Mouse (Mus musculus) MEL (cell line): Measurements from ENCODE around the gene Tiprl. TPM values are rescaled to one million over a fixed set of nuclear protein-coding genes. Genes with fewer than 3 reads are reported as not detected.
A peak's percentile ranks its signal among the peaks of the same experiment; 100 is the strongest.

Source experiments
- DNase-seq: peaks from one replicate; pipeline ENCODE4 v3.0.0; 2011; ENCODE audit warnings: low read depth, low spot score
- H3K27ac ChIP-seq: 2 replicates; pipeline ENCODE4 v1.5.1; 2012; ENCODE audit warnings: low read depth, mild to moderate bottlenecking, control low read depth, low read length, moderate library complexity; ENCODE audit not compliant: control insufficient read depth
- H3K27me3 ChIP-seq, 2 experiments: fragments of 150-350 bp in 1 of 2; sonication (generic) in 1 of 2; 2 replicates each; pipeline ENCODE4 v1.6.1; 2012; ENCODE audit warnings: low read length in 2 of 2, mild to moderate bottlenecking in 2 of 2, improper control_type of control experiment in 1 of 2, moderate library complexity in 1 of 2; ENCODE audit not compliant: insufficient read depth in 2 of 2, control insufficient read depth in 1 of 2
- H3K36me3 ChIP-seq, 2 experiments: 2 replicates each; pipeline ENCODE4 v1.6.1; 2012 to 2014; ENCODE audit warnings: low read length in 2 of 2, improper control_type of control experiment in 1 of 2, inconsistent platforms in 1 of 2, mild to moderate bottlenecking in 1 of 2; ENCODE audit not compliant: insufficient read depth in 2 of 2, control insufficient read depth in 1 of 2
- H3K4me1 ChIP-seq, 2 experiments: fragments of 150-350 bp in 1 of 2; sonication (generic) in 1 of 2; 2 replicates each; pipeline ENCODE4 v1.6.1; 2012; ENCODE audit warnings: low read length in 2 of 2, improper control_type of control experiment in 1 of 2, mild to moderate bottlenecking in 1 of 2; ENCODE audit not compliant: insufficient read depth in 2 of 2, control insufficient read depth in 1 of 2
- H3K4me3 ChIP-seq, 2 experiments: fragments of 150-350 bp in 1 of 2; sonication (generic) in 1 of 2; 2 replicates each; pipeline ENCODE4 v1.5.1; 2012; ENCODE audit warnings: low read depth in 2 of 2, low read length in 2 of 2, mild to moderate bottlenecking in 2 of 2, moderate library complexity in 2 of 2, control low read depth in 1 of 2, improper control_type of control experiment in 1 of 2; ENCODE audit not compliant: control insufficient read depth in 1 of 2, insufficient read depth in 1 of 2
- H3K79me2 ChIP-seq: 2 replicates; pipeline ENCODE4 v1.6.1; 2012; ENCODE audit warnings: mild to moderate bottlenecking, low read length, moderate library complexity; ENCODE audit not compliant: control insufficient read depth, poor library complexity, insufficient read depth
- H3K9ac ChIP-seq: 2 replicates; pipeline ENCODE4 v1.6.1; 2012; ENCODE audit warnings: low read depth, mild to moderate bottlenecking, control low read depth, low read length, moderate library complexity; ENCODE audit not compliant: control insufficient read depth, poor library complexity, severe bottlenecking
- H3K9me3 ChIP-seq: fragments of 150-350 bp; sonication (generic); replicated peaks from 2 replicates; pipeline ENCODE4 v1.6.1; 2012; ENCODE audit warnings: mild to moderate bottlenecking, low read length, improper control_type of control experiment, moderate library complexity; ENCODE audit not compliant: insufficient read depth
- CHD1 ChIP-seq: IDR thresholded peaks from 2 replicates; pipeline ENCODE4 v1.6.1; 2012; ENCODE audit warnings: low read depth, mild to moderate bottlenecking, inconsistent platforms, low read length, improper control_type of control experiment
- CTCF ChIP-seq, 3 experiments: IDR thresholded peaks in 2 of 3; conservative IDR thresholded peaks in 1 of 3; 2 replicates each; pipeline ENCODE4 v1.5.1; 2011 to 2012; ENCODE audit warnings: low read length in 3 of 3, low read depth in 2 of 3, mild to moderate bottlenecking in 2 of 3, improper control_type of control experiment in 1 of 3, inconsistent platforms in 1 of 3, mixed read lengths in 1 of 3, moderate library complexity in 1 of 3; ENCODE audit not compliant: control insufficient read depth in 1 of 3, insufficient read depth in 1 of 3, poor library complexity in 1 of 3, severe bottlenecking in 1 of 3
- E2F4 ChIP-seq: IDR thresholded peaks from 2 replicates; pipeline ENCODE4 v1.6.1; 2011; ENCODE audit warnings: low read depth, low read length, improper control_type of control experiment, borderline replicate concordance
- ELF1 ChIP-seq: IDR thresholded peaks from 2 replicates; pipeline ENCODE4 v1.6.1; 2014; ENCODE audit warnings: low read depth, mild to moderate bottlenecking, inconsistent platforms, low read length, improper control_type of control experiment, moderate library complexity
- EP300 ChIP-seq, 2 experiments: IDR thresholded peaks; 2 replicates each; pipeline ENCODE4 v1.6.1; 2011; ENCODE audit warnings: improper control_type of control experiment in 2 of 2, low read length in 2 of 2, low read depth in 1 of 2, mild to moderate bottlenecking in 1 of 2
- ETS1 ChIP-seq: IDR thresholded peaks from 2 replicates; pipeline ENCODE4 v1.6.1; 2012; ENCODE audit warnings: low read depth, mild to moderate bottlenecking, inconsistent platforms, low read length, improper control_type of control experiment, moderate library complexity
- GABPA ChIP-seq: IDR thresholded peaks from 2 replicates; pipeline ENCODE4 v1.6.1; 2012; ENCODE audit warnings: low read depth, mild to moderate bottlenecking, inconsistent platforms, low read length, improper control_type of control experiment, moderate library complexity
- GATA1 ChIP-seq: IDR thresholded peaks from 2 replicates; pipeline ENCODE4 v1.6.1; 2011; ENCODE audit warnings: low read depth, low read length, improper control_type of control experiment
- HCFC1 ChIP-seq: IDR thresholded peaks from 2 replicates; pipeline ENCODE4 v1.6.1; 2012; ENCODE audit warnings: low read depth, mild to moderate bottlenecking, inconsistent platforms, low read length, improper control_type of control experiment, moderate library complexity
- JUND ChIP-seq: IDR thresholded peaks from 2 replicates; pipeline ENCODE4 v1.6.1; 2011; ENCODE audit warnings: low read depth, mild to moderate bottlenecking, improper control_type of control experiment, low read length
- MAFK ChIP-seq: IDR thresholded peaks from 2 replicates; pipeline ENCODE4 v1.6.1; 2011; ENCODE audit warnings: low read depth, mild to moderate bottlenecking, low read length, improper control_type of control experiment, borderline replicate concordance
- MAZ ChIP-seq: IDR thresholded peaks from 2 replicates; pipeline ENCODE4 v1.6.1; 2012; ENCODE audit warnings: low read depth, mild to moderate bottlenecking, inconsistent platforms, low read length, improper control_type of control experiment
- MYC ChIP-seq: IDR thresholded peaks from 2 replicates; pipeline ENCODE4 v1.6.1; 2011; ENCODE audit warnings: low read depth, mild to moderate bottlenecking, low read length, improper control_type of control experiment, moderate library complexity
- NELFE ChIP-seq: IDR thresholded peaks from 2 replicates; pipeline ENCODE4 v1.6.1; 2011; ENCODE audit warnings: low read depth, low read length, improper control_type of control experiment
- NRF1 ChIP-seq: IDR thresholded peaks from 2 replicates; pipeline ENCODE4 v1.6.1; 2014; ENCODE audit warnings: low read depth, mild to moderate bottlenecking, inconsistent platforms, low read length, improper control_type of control experiment, moderate library complexity; ENCODE audit not compliant: poor library complexity, insufficient read depth, severe bottlenecking
- POLR2A ChIP-seq, 2 experiments: IDR thresholded peaks; 2 replicates each; pipeline ENCODE4 v1.6.1; 2011 to 2012; ENCODE audit warnings: low read length in 2 of 2, mild to moderate bottlenecking in 2 of 2, control low read depth in 1 of 2, improper control_type of control experiment in 1 of 2, low read depth in 1 of 2, moderate library complexity in 1 of 2; ENCODE audit not compliant: control insufficient read depth in 1 of 2, insufficient read depth in 1 of 2, poor library complexity in 1 of 2
- RAD21 ChIP-seq: IDR thresholded peaks from 2 replicates; pipeline ENCODE4 v1.6.1; 2011; ENCODE audit warnings: mild to moderate bottlenecking, low read depth, low read length, improper control_type of control experiment
- SIN3A ChIP-seq: IDR thresholded peaks from 2 replicates; pipeline ENCODE4 v1.6.1; 2012; ENCODE audit warnings: low read length, improper control_type of control experiment, inconsistent platforms
- SMC3 ChIP-seq: IDR thresholded peaks from 2 replicates; pipeline ENCODE4 v1.6.1; 2011; ENCODE audit warnings: low read depth, low read length, improper control_type of control experiment
- TAL1 ChIP-seq: IDR thresholded peaks from 2 replicates; pipeline ENCODE4 v1.6.1; 2012; ENCODE audit warnings: mild to moderate bottlenecking, inconsistent platforms, low read length, moderate library complexity, mixed read lengths
- TCF12 ChIP-seq: IDR thresholded peaks from 2 replicates; pipeline ENCODE4 v1.6.1; 2014; ENCODE audit warnings: low read depth, mild to moderate bottlenecking, inconsistent platforms, low read length, improper control_type of control experiment, moderate library complexity
- UBTF ChIP-seq: IDR thresholded peaks from 2 replicates; pipeline ENCODE4 v1.6.1; 2012; ENCODE audit warnings: low read depth, mild to moderate bottlenecking, inconsistent platforms, low read length, improper control_type of control experiment, moderate library complexity, borderline replicate concordance; ENCODE audit not compliant: insufficient read depth
- ZKSCAN1 ChIP-seq: IDR thresholded peaks from 2 replicates; pipeline ENCODE4 v1.6.1; 2012; ENCODE audit warnings: low read depth, mild to moderate bottlenecking, inconsistent platforms, low read length, improper control_type of control experiment, moderate library complexity
- ZMIZ1 ChIP-seq: IDR thresholded peaks from 2 replicates; pipeline ENCODE4 v1.6.1; 2012; ENCODE audit warnings: low read depth, mild to moderate bottlenecking, inconsistent platforms, low read length, improper control_type of control experiment, moderate library complexity
- ZNF384 ChIP-seq: IDR thresholded peaks from 2 replicates; pipeline ENCODE4 v1.6.1; 2012; ENCODE audit warnings: low read depth, mild to moderate bottlenecking, inconsistent platforms, low read length, improper control_type of control experiment
- polyA plus RNA-seq, 2 experiments: library from polyadenylated mRNA; stranded (reverse) in 1 of 2; unstranded in 1 of 2; fragments of >175 nt in 1 of 2; fragments of >200 nt in 1 of 2; gene quantifications; 2 replicates each; pipeline versions ENCODE4 v1.2.1 to v1.2.4; 2012; ENCODE audit warnings: low replicate concordance in 2 of 2, low read depth in 1 of 2; ENCODE audit not compliant: insufficient read length in 2 of 2, insufficient read depth in 1 of 2, missing spikeins in 1 of 2
- total RNA-seq: library from RNA; depleted of rRNA; stranded (reverse); fragments of 300-350 nt; gene quantifications from 2 replicates; pipeline ENCODE4 v1.2.3, GENCODE M21; 2012

The Tiprl gene
- total and polyA plus RNA-seq, 3 experiments: 50.6 to 293 (median 51.4) TPM

- TF ChIP-seq NRF1 (peak; percentile 66), JUND (no peak), GATA1 (no peak), NELFE (peak; percentile 55), UBTF (no peak), POLR2A (IDR thresholded peaks at IDR 0.05; ENCODE audit: control insufficient read depth in 1 of 2, insufficient read depth in 1 of 2, low read depth in 1 of 2, low read length in 2 of 2, poor library complexity in 1 of 2) (peak; percentile 27 to 69; a peak in 2 of 4 replicates), CHD1 (no peak), RAD21 (no peak), ZMIZ1 (no peak), ZKSCAN1 (no peak), ZNF384 (no peak), SIN3A (peak; percentile 72; the same call in 1 of the 2 replicates)
These were observed 42.7 kb downstream of the Tiprl start, which contains the start of gene Sft2d2 (continued) for GRCm38 (mm10) chr1:165193880-165194661.

DNA sequence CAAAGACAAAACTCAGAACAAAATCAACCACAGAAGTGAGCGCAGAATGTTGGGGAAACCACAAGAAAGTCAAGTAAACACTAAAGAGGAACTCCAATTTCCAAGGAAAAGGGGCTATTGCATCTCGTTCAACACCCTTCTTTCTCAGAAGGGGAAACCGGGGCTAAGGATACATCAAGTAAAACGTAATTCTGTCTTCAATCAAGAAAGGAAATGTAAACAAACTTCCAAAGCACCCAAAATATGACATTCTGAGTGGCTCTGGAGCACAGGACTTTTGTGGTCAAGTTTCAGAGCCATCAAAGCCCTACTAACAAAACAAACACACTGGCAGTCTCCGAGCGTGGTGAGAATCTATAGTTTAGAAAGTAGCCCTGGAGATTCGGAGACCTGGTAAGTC, 43.4 kb downstream of the Tiprl start:
- H3K9ac ChIP-seq: peak overlapping the region; percentile 78
- H3K36me3 ChIP-seq: peaks cover 0 to 19% of the 10 kb centered on the region in 2 experiments; a peak in 2 of 4 replicates
- H3K4me1 ChIP-seq: peaks cover 12 to 23% of the 10 kb centered on the region in 2 experiments
- H3K4me3 ChIP-seq: peak overlapping the region; percentile 83 to 95
- H3K27ac ChIP-seq: peak overlapping the region; percentile 73
- DNase-seq: peak; percentile 68
- TF ChIP-seq ZNF384 (peak; percentile 33; the same call in 1 of the 2 replicates), HCFC1 (no peak)
- no peaks in the 10 kb centered on the region for H3K9me3 ChIP-seq
- peaks cover 2% of the 10 kb centered on the region; the same call in 1 of the 2 replicates for H3K79me2 ChIP-seq
- H3K27me3 ChIP-seq: no peaks in the 10 kb centered on the region

GRCm38 (mm10) chr1:165192714-165193264, 44.0 kb downstream of the Tiprl start:
- peak overlapping the region; percentile 73; the same call in 1 of the 2 replicates for H3K27ac ChIP-seq
- no peaks in the 10 kb centered on the region for H3K27me3 ChIP-seq
- H3K79me2 ChIP-seq: peaks cover 2% of the 10 kb centered on the region; the same call in 1 of the 2 replicates
- H3K9me3 ChIP-seq: no peaks in the 10 kb centered on the region
- no peak overlapping the region for H3K9ac ChIP-seq
- peaks cover 10 to 22% of the 10 kb centered on the region in 2 experiments for H3K4me1 ChIP-seq
- H3K4me3 ChIP-seq: peak overlapping the region in 1 of 2 experiments; percentile 83; a peak in 2 of 4 replicates
- DNase-seq: peak; percentile 34
- H3K36me3 ChIP-seq: peaks cover 0 to 18% of the 10 kb centered on the region in 2 experiments; a peak in 2 of 4 replicates
- TF ChIP-seq NELFE: no peak
- TF ChIP-seq EP300 (IDR thresholded peaks at IDR 0.05; ENCODE audit: low read depth in 1 of 2, low read length in 2 of 2): 0 out of 4 replicates have a peak, but pooled peaks of 1 of the 2 experiments have one; percentile 28
- no peak for TF ChIP-seq POLR2A (IDR thresholded peaks at IDR 0.05; ENCODE audit: control insufficient read depth in 1 of 2, insufficient read depth in 1 of 2, low read depth in 1 of 2, low read length in 2 of 2, poor library complexity in 1 of 2)
- TF ChIP-seq MYC: no peak
- no peak for TF ChIP-seq SIN3A
- no peak for TF ChIP-seq MAFK
- peak; percentile 20; the same call in 1 of the 2 replicates for TF ChIP-seq TAL1
- no peak for TF ChIP-seq CTCF (IDR thresholded peaks at IDR 0.05 in 2 of 3, conservative IDR thresholded peaks at IDR 0.05 in 1 of 3; ENCODE audit: control insufficient read depth in 1 of 3, insufficient read depth in 1 of 3, low read depth in 2 of 3, low read length in 3 of 3, poor library complexity in 1 of 3, severe bottlenecking in 1 of 3)
- TF ChIP-seq ETS1: no peak
- TF ChIP-seq ZNF384: peak; percentile 63
- peak; percentile 34; the same call in 1 of the 2 replicates for TF ChIP-seq TCF12
- no peak for TF ChIP-seq MAZ
- TF ChIP-seq ELF1: no peak
- no peak for TF ChIP-seq ZMIZ1
- no peak for TF ChIP-seq GABPA
- TF ChIP-seq SMC3: no peak
- TF ChIP-seq E2F4: no peak
